Mouse (Mus musculus) liver, postnatal 0 days (tissue): Measurements from ENCODE around the gene Ccdc40. TPM values are rescaled to one million over a fixed set of nuclear protein-coding genes. Genes with fewer than 3 reads are reported as not detected.

ENCODE experiments used
- ATAC-seq: fragments of 200-750 bp; cut with Nextera tagmentation; 2 replicates; pipeline ENCODE4 v1.8.0; 2017; ENCODE audit warnings: mild to moderate bottlenecking, moderate library complexity
- DNase-seq: peaks from one replicate; pipeline ENCODE4 v3.0.0-alpha.2; 2016
- H3K27ac ChIP-seq: fragments of 300-500 bp; sonication (generic); 2 replicates; pipeline ENCODE4 v1.5.1; 2014; ENCODE audit warnings: antibody characterized with exemption, moderate library complexity, mild to moderate bottlenecking, low read depth
- H3K27me3 ChIP-seq: fragments of 300-500 bp; sonication (generic); 2 replicates; pipeline ENCODE4 v1.6.1; 2014; ENCODE audit warnings: low read length, control low read depth, mixed read lengths; ENCODE audit not compliant: insufficient read depth
- H3K36me3 ChIP-seq: fragments of 300-500 bp; sonication (generic); replicated peaks from 2 replicates; pipeline ENCODE4 v1.6.1; 2014; ENCODE audit warnings: mild to moderate bottlenecking, control low read depth, low read length, moderate library complexity, mixed read lengths; ENCODE audit not compliant: insufficient read depth
- H3K4me1 ChIP-seq: fragments of 300-500 bp; sonication (generic); 2 replicates; pipeline ENCODE4 v1.6.1; 2014; ENCODE audit warnings: antibody characterized with exemption, mild to moderate bottlenecking, control low read depth; ENCODE audit not compliant: insufficient read depth
- H3K4me2 ChIP-seq: fragments of 300-500 bp; sonication (generic); 2 replicates; pipeline ENCODE4 v1.6.1; 2014; ENCODE audit warnings: low read depth, mild to moderate bottlenecking, low read length, moderate library complexity, mixed read lengths
- H3K4me3 ChIP-seq: fragments of 300-500 bp; sonication (generic); 2 replicates; pipeline ENCODE4 v1.5.1; 2014; ENCODE audit warnings: low read depth, low read length
- H3K9ac ChIP-seq: fragments of 300-500 bp; sonication (generic); replicated peaks from 2 replicates; pipeline ENCODE4 v1.6.1; 2014; ENCODE audit warnings: mild to moderate bottlenecking, moderate library complexity
- H3K9me3 ChIP-seq: fragments of 300-500 bp; sonication (generic); 2 replicates; pipeline ENCODE4 v1.6.1; 2016; ENCODE audit warnings: mild to moderate bottlenecking, control low read depth, low read length, mixed read lengths
- CTCF ChIP-seq: sonication (generic); IDR thresholded peaks from 2 replicates; pipeline ENCODE4 v1.5.1; 2016; ENCODE audit warnings: antibody characterized with exemption, low read depth
- EP300 ChIP-seq: IDR thresholded peaks from 2 replicates; pipeline ENCODE4 v1.6.1; 2016; ENCODE audit warnings: antibody characterized with exemption, low read depth, mild to moderate bottlenecking
- WGBS: fragments of 180-500 bp; shearing (Covaris S2); extraction: QIAGEN DNeasy Blood & Tissue Kit; methylation state at CpG from one replicate; pipeline ENCODE4 v1.1.7; 2014; ENCODE audit not compliant: insufficient replicate concordance; 5-methylcytosine and 5-hydroxymethylcytosine counted together
- polyA plus RNA-seq: library from polyadenylated mRNA; unstranded; fragments of >200 nt; fragmentation: Nextera tagmentation; extraction: Ambion mirVana; gene quantifications from 2 replicates; pipeline ENCODE4 v1.2.1, GENCODE M21; 2015

The Ccdc40 gene
- polyA plus RNA-seq, 1 experiment from 2014 or later = 0.95 TPM

DNA sequence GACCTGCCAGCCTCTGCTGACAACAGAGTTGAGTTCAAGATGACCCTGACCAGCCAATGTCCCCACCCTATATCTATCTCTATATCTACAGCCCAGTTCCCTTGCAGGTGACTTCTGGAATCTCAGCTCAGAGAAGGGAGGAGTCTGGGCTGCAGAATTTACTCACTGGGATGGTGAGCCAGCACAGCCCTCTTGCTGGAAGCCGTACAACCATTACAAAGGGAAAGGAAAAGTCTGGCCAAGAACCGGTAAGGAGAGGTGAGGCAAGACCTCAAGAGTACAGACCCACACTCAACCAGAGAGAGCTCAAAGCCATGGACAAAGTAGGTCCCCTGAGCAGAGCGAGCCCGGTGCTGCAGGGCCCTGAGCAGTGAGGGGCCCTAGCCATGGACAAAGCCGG, 36.2 kb upstream of the Ccdc40 start:
- no peaks in the 10 kb centered on the region for H3K9me3 ChIP-seq
- no peak overlapping the region for H3K9ac ChIP-seq
- H3K4me1 ChIP-seq = peaks cover 8% of the 10 kb centered on the region
- no peak overlapping the region for H3K4me3 ChIP-seq
- TF ChIP-seq CTCF (no peak), EP300 (no peak)
- H3K36me3 ChIP-seq = no peaks in the 10 kb centered on the region
- 81% methylated on average over 5 of the region's 5 CpGs for WGBS
- H3K27ac ChIP-seq = no peak overlapping the region
- no peak for ATAC-seq
- no peak for DNase-seq
- no peaks in the 10 kb centered on the region for H3K27me3 ChIP-seq
- H3K4me2 ChIP-seq = no peak overlapping the region

DNA sequence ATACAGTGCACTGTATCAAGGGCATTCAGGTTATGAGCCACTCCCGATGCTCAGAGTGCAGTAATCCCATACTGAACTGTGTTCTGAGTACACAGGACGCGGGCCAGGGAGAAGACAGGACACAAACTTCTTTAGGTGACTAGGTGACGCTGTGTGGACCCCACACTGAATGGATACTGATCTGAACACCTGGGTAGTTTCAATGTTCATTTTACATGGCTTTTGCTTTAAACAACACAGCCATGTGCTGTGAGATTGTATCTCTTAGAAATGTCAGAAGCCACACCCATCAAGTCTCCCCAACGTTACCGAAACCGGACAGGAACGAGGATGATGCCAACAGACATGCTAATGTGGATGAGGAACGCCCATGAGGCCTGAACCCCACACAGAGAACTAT, 35.8 kb upstream of the Ccdc40 start:
- Histone ChIP-seq H3K9me3 (no peaks in the 10 kb centered on the region), H3K4me2 (no peak overlapping the region), H3K27me3 (no peaks in the 10 kb centered on the region), H3K9ac (no peak overlapping the region), H3K4me3 (no peak overlapping the region), H3K4me1 (peaks cover 7% of the 10 kb centered on the region), H3K36me3 (no peaks in the 10 kb centered on the region; the same call in 1 of the 2 replicates), H3K27ac (no peak overlapping the region)
- TF ChIP-seq EP300 (no peak), CTCF (no peak)
- ATAC-seq (no peak), DNase-seq (no peak)
- WGBS = 74% methylated on average over 9 of the region's 9 CpGs

GRCm38 (mm10) chr11:119197618-119198563, 30.5 kb upstream of the Ccdc40 start:
- ATAC-seq (no peak), DNase-seq (no peak)
- TF ChIP-seq EP300 = no peak
- no peak for TF ChIP-seq CTCF
- Histone ChIP-seq H3K4me3 (no peak overlapping the region), H3K27ac (no peak overlapping the region), H3K36me3 (no peaks in the 10 kb centered on the region; the same call in 1 of the 2 replicates), H3K9ac (no peak overlapping the region), H3K27me3 (no peaks in the 10 kb centered on the region), H3K4me1 (no peaks in the 10 kb centered on the region), H3K9me3 (no peaks in the 10 kb centered on the region), H3K4me2 (no peak overlapping the region)
- 83% methylated on average over 18 of the region's 18 CpGs for WGBS

GRCm38 (mm10) chr11:119198564-119199232, 29.7 kb upstream of the Ccdc40 start:
- Histone ChIP-seq H3K27me3 (no peaks in the 10 kb centered on the region), H3K4me2 (no peak overlapping the region), H3K9ac (no peak overlapping the region), H3K27ac (no peak overlapping the region), H3K4me3 (no peak overlapping the region), H3K36me3 (no peaks in the 10 kb centered on the region; the same call in 1 of the 2 replicates), H3K4me1 (no peaks in the 10 kb centered on the region), H3K9me3 (no peaks in the 10 kb centered on the region)
- WGBS = 57% methylated on average over 26 of the region's 26 CpGs
- no peak for ATAC-seq
- TF ChIP-seq EP300 (no peak), CTCF (peak; percentile 55)
- peak; percentile 47 for DNase-seq

DNA sequence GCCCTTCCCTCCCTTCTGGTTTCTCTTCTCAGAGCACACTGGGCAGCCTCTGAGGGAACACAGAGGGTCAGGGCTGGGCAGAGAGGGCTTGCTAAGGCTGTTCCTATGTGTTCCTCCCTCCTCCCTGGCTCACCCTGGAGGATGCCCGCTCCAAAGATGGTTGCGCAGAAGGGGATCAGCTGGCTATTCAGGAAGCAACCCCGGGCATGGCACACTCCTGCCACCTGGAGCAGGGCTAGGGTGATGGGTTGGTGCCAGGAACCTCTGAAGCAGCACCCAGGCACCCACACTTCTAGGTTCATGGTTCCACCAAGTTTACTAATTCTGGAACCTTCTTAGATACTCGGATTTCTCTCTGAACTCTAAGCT, 29.2 kb upstream of the Ccdc40 start:
- Histone ChIP-seq H3K27ac (no peak overlapping the region), H3K4me3 (no peak overlapping the region), H3K27me3 (no peaks in the 10 kb centered on the region), H3K9ac (no peak overlapping the region), H3K9me3 (no peaks in the 10 kb centered on the region), H3K4me1 (no peaks in the 10 kb centered on the region), H3K36me3 (no peaks in the 10 kb centered on the region; the same call in 1 of the 2 replicates), H3K4me2 (no peak overlapping the region)
- TF ChIP-seq EP300 = no peak
- no peak for TF ChIP-seq CTCF
- no peak for DNase-seq
- ATAC-seq = no peak
- WGBS = 74% methylated on average over 4 of the region's 4 CpGs

GRCm38 (mm10) chr11:119203423-119203822, 24.9 kb upstream of the Ccdc40 start:
- Histone ChIP-seq H3K4me3 (no peak overlapping the region), H3K4me2 (no peak overlapping the region), H3K27me3 (no peaks in the 10 kb centered on the region), H3K9ac (no peak overlapping the region), H3K4me1 (no peaks in the 10 kb centered on the region), H3K27ac (no peak overlapping the region), H3K9me3 (no peaks in the 10 kb centered on the region), H3K36me3 (no peaks in the 10 kb centered on the region; the same call in 1 of the 2 replicates)
- peak; percentile 92 for TF ChIP-seq CTCF
- no peak for TF ChIP-seq EP300
- peak; percentile 61 for DNase-seq
- ATAC-seq = peak; percentile 48; the same call in 1 of the 2 replicates
- WGBS = 44% methylated on average over 5 of the region's 5 CpGs
